Mouse (Mus musculus) G1E (cell line): ENCODE measurements at regions not wholly inside any gene's neighbourhood (a gene's known extent, or its start where the extent isn't known, plus 50 kb on each side); places are given as distances from the start of the nearest gene placed in this dataset.

ENCODE experiments used
- CTCF ChIP-seq: IDR thresholded peaks from 2 replicates; pipeline ENCODE4 v1.5.1; 2012; ENCODE audit warnings: low read depth, low read length, inconsistent platforms, mixed read lengths
- GATA1 ChIP-seq: IDR thresholded peaks from 2 replicates; pipeline ENCODE4 v1.6.1; 2012; ENCODE audit warnings: borderline replicate concordance, low read length, inconsistent platforms, mixed read lengths
- GATA2 ChIP-seq: IDR thresholded peaks from 2 replicates; pipeline ENCODE4 v1.6.1; 2012; ENCODE audit warnings: low read depth, low read length, inconsistent platforms, borderline replicate concordance
- POLR2AphosphoS5 ChIP-seq: IDR thresholded peaks from 2 replicates; pipeline ENCODE4 v1.6.1; 2012; ENCODE audit warnings: low read depth, low read length, inconsistent platforms; ENCODE audit not compliant: insufficient replicate concordance
- TAL1 ChIP-seq: conservative IDR thresholded peaks from 2 replicates; pipeline ENCODE4 v1.6.1; 2012; ENCODE audit warnings: low read depth, low read length, inconsistent platforms, mixed read lengths

DNA sequence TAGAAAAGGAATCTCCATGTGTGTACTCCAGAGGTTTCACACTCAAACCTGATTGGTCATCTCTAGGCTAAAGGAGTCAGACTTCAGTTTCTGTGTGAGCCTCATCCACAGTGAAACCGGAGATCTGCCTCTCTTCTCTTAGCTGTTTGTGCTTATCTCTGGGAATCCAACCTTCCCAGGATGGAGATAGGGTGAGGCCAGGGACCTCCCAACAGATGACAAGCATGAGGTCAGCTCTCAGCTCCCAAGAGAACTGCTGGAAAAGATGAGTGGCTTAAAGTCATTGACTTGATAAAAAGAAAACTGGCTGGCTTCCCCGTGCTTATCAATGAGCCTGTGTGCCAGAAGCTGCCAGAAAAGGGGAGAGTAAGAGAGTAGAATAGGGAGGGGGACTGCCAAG, 224.3 kb upstream of the Bmp2 start:
- no peak for TF ChIP-seq GATA1
- no peak for TF ChIP-seq CTCF
- TF ChIP-seq TAL1 = no peak
- no peak for TF ChIP-seq POLR2AphosphoS5
- TF ChIP-seq GATA2 = no peak
